Mouse (Mus musculus) thymus, postnatal 4 days (tissue): ENCODE measurements around the gene Hsd17b3.
"Not testable (repeated sequence)": the region's sequence is repeated elsewhere in the genome, so short reads cannot be mapped to it uniquely, and the experiment has no call there.

Experiments used
- DNase-seq: peaks from one replicate; pipeline ENCODE4 v3.0.0; 2021

The Hsd17b3 gene

DNA sequence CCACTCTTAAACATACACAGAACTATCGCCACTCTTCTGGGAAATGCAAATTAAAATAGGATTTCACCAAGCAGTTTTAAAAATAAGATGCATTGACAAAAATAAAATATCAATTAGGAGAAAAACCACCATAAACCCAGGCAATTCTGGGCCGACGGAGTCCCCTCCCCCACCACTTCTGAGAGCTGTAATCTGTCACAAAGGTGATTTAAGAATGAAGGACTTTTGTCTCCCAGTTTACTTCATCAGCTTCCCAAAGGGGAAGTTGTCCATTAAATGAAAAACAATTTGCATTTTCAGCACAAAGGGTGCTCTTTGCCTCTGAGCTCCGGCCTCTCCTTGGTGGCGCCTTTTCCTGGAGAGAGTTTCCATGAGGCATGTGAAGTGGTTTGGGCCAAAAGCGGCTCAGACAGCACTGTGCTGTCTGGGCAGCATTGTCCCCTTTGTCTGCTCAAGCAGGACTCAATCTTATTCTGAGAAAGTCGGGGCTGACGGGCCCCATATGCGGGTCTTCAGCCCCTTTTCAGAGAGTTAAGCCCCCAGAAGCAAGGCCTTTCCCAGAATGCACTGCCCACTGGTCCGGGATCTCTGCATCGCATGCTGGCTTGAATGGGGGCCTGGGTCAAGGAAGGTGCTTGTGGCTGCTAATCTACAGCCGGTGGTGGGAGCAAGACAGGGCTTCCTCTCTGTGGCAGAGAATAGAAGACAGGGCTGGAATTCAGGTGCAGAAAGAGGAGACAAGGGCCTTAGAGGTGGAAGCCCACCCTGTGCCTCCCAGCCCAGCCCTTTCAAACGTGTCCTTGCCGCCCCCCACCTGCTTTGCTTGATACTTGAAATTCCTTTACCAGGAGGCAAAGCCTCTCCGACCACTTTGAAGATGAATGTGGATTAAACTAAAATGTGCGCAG, 7.8 kb downstream of the Hsd17b3 start:
- no peak for DNase-seq

DNA sequence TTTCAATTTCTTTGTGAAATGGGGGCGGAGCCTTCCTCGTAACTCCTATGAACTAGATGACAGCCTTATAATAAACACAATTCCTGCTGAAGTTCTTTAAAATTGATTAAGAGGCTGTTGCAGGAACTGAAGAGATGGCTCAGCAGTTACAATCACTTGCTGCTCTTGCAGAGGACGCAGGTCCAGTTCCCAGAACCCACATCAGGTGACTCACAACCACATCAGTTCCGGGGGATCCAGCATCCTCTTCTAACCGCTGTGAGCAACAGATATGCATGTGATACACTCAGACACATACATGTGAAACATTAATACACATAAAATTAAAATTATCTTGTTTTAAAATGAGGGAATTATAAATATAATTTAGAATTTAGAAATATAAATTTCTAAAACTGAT, 11.4 kb downstream of the Hsd17b3 start:
- no peak for DNase-seq

DNA sequence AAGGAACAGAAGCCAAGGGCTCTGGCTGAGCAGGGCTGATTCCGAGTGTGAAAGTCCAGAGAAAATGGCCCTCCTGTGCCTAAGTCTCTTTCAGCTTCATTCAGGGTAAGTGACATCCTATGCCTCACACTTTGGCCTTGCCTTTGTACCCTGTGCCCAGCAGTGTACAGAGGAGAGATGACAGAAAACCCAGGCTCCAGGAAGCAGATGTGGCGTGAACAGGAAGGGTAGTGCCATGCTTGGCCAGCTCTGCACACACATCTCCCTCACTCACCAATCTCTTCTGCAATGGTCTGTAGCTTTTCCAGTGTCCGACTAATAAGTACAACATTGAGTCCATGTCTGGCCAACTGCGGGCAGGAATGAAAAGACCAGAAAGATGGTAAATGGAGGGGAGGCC, 13.0 kb downstream of the Hsd17b3 start:
- DNase-seq, result no peak

DNA sequence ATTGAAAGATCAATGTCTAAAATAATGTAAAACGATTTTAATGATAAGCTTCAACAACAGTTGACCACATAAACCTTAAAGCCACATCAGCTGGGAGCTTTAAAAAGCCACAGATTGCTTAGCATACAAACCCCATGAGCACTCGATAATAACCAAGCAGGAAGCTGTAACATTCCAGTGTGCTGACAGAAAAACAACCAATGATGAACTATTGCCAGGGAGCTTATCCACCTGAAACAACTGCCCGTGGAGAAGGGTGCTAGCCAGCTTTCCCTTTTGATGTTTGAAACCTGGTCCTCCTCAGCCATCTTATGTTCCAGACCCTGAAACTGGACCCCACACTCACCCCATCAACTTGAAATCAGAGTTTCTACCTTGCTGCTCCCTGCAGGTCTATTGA, 22.4 kb downstream of the Hsd17b3 start:
- no peak for DNase-seq

DNA sequence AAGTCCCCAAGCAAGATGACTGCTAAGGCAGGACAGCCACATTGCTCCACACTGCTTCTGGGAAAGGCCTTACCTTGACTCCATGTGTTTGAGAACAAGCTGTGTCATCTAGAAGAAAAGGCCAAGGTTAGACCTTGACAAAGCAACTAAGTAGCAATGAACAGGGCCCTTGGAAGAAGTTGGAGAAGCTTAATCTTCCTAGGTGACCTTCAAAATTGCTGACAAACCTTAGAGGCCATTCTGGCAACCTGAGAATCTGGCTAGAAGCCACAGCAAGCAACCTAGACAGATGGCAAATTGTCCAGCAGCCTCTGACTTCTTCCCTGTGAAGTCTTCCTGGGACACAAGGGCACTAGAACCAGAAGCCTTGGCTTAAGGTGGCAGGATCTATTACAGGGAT, 24.8 kb downstream of the Hsd17b3 start:
- DNase-seq, result no peak

DNA sequence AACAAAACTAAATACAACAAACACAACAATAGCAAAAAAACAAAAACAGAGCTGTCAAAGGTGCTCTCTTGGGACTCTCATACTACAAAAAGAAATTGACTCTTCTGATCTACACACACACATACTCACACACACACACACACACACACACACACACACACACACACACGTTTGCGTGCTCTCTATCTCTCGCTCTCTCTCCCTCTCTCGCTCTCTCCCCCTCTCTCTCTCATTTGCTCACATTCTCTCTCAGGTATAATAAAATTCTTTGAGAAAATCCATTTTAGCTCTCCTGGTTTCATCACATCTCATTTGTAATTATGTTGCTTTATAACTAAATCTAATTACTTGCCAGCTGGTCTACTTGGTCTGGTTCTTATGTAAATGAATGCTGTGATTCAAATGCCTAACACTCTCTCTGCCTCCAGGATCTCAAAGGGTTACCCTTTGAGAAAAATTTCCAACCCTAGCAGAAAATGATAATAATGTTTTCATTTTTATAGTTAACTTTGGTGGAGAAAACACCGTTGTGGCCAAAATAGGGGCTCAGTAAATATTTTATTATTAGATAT, 28.0 kb downstream of the Hsd17b3 start:
- no peak for DNase-seq

DNA sequence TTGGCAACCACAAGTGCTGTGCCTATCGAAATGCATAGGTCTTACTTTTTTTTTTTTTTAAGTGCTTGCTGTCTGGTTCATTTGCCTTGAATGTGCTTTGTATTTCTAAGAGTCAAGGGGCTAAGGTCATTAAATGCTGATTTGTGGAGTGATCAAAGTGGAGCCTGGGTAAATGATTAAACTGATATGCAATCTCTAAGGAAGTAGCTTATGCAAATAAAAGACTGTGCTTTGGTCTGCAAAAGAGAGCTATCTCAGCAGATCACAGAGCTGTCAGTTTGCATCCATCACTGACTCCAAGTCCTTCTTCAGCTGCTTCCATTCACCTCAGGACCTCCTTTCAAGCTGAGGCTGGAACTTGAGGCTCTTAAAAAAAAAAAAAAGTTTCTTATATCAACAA, 35.1 kb downstream of the Hsd17b3 start:
- no peak for DNase-seq

DNA sequence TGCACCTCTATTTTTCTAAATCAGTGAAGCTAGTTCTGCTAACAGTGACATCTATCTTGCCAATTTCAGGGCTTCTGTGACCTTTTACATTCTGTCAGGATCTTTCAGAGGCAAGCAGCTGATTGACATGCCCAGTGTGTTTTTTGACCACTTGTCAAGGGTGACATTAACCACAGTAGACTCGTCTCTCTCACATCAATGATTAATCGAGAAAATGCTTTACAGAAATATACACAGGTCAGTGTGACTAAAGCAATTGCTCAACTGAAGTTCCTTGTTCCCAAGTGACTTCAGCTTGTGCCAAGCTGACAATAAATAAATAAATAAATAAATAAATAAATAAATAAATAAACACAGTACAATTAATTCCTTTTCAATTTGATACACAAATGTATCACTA, 36.7 kb downstream of the Hsd17b3 start:
- DNase-seq, result not testable (repeated sequence)

DNA sequence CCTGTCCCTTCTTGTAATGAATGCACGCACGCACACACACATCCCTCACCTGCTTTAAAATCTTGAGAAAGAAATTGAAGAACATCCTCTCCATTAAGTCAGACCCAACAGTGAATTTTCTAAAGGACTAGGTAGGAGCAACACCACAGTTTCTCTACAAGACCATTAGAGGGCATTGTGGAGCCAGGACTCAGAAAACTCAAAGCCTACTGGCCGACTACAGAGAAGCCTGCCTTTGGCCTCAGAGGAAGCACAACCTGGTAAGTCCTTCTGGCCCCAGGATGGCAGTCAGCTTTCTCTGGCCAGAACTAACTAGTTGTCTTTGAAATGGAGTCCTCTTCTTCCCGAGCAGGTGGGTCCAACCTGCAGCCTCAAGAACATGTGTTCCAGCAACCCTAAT, 38.1 kb downstream of the Hsd17b3 start:
- DNase-seq, result no peak

DNA sequence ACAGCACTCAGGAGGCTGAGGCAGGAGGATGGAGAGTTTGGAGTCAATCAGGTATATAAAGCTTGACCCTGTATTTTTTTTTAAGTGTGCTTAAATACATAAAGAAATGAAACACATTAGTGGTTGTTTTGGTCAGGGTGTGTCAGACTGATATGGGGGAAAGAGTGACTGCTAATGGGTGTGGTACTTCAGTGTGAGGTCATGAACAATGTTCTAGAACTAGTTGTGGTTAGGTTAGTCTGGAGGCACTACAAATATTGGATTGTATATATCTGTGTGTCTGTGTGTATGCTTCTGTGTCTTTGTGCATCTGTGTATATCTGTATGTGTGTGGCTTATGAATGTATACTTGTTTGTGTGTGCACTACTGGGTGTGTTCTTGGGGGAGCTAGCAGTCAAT, 39.5 kb downstream of the Hsd17b3 start:
- DNase-seq, result no peak

DNA sequence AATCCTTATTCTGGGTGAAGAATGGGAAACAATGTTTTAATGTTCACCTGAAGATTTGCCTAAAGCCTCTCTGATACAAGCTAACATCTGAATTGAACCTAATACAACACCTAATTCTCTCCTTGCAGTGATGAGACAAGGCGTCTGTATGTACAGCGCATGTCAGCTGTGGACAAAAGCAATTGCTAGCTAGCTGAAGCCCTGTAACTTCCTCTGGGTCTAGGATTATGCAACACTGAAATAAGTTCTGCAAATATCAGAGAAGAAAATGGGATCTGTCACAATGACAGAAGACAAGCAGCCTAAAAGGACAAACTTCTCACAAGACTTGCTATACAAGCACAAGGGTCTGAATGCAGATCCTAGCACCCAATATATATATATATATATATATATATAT, 40.6 kb downstream of the Hsd17b3 start:
- DNase-seq, result no peak

DNA sequence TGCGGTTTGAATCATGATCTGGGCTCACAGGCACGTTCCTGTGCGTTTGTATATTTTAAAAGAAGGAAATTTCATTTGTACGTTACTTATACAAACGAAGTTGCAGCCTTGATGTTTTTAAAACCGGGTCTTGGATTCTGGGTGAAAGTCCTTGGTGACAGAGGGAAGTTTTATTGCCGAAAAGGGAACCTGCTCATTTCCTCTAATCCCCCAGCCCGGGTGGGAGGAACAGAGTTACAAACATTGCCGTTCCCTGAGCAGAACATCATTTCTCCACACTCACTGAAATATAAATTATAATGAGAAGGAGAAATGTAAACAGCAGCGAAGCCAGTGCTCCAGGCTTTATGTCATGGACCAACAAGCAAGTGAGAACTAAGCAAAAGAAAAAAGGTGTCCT, 49.1 kb downstream of the Hsd17b3 start:
- DNase-seq, result no peak

DNA sequence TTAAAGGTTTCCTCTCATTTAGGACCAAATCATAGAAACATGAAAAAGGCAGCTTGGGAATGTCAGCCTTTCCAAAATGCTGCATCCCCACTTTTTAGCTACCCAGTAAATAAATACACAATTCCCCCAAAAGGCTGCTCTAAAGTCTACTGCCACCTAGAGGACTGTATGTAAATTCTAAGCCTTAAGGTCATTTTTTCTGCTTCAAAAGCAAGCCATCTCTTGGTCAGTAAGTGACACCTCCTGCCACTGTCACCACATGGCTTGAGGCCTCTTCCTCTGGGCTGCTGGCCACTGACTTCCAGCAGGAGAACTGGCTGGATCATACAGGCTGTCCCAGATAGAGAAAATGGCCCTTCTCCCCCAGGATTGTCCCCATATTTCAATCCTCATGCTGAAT, 50.9 kb downstream of the Hsd17b3 start:
- no peak for DNase-seq

DNA sequence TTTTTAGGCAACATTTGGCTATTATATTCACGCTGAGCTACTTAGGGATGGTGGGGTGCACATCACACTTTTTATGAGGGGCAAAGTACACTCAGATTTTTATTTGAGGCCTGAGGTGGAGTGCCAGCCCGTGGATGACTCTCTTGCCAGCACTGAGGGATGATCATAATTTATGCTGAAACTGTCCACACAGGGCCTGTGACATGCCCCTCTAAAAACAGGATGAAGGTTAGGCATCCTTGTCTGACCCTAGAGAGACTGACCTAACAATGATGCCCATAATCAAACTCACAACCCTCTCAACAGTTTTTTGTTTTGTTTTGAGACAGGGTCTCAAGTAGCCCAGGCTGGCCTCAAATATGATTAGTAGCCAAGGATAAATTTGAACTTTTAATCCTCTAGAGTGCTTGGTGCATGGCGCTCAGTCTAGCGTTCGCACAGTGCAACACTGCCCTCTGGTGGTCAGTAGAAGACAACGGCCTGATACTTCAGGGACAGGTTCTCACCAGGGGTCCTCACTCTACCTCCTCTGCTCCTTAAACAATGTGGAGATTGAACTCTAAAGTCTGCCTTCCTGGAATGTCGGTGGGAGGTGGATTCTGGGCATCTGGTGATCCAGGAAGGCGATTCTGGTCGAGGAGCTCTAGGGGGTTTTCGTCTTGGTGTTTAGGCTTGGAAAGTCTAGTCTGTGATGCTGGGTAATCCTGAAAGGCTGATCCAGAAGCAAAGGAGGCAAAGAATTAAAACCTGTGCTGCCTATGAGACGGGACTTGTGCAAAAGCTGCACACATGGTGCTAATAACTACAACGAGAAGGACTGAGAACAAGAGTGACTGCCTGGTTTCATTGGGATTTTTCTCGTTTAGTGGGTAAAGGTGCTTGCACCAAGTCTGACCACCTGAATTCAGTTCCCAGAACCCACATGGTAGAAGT, 52.7 kb downstream of the Hsd17b3 start:
- DNase-seq, result peak; percentile 81

DNA sequence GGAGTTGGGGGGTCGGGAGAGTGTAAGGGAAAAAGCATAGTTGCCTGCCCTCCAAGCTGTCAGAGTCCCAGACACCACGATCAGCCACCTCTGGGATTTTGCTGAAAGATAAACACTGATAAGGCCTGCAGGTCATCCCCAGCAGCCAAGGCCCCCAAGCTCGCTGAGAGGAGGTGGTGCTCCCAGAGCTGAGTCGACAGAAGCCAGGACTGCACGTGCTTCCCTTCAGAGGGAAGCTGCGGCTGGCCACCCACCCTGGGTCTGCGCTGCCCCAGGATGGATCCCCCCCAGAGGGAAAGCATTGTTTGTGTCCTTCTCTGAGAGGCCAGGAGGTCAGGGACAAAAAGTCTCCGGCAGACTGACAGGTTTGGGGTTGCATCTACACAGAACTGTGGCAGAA, 54.0 kb downstream of the Hsd17b3 start:
- DNase-seq, result no peak

DNA sequence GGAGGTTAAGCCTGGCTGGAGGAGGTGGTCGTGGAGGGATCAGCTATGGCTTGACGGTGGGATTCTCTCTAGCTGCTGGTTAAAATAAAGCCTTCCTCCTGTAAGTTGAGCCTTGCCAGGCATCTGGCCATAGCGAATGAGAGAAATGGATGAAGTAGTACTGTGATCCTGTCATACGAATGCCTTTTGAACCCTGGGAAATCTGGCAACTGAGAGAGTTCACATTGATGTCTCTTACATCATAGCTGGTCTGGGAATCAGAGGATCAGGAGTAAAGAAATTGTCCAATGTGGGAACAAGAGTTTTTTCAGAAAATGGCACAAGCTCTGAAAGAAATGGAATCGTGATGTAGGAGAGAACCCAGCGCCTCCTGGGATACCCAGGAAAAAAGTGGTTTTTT, 55.1 kb downstream of the Hsd17b3 start:
- DNase-seq, result no peak

DNA sequence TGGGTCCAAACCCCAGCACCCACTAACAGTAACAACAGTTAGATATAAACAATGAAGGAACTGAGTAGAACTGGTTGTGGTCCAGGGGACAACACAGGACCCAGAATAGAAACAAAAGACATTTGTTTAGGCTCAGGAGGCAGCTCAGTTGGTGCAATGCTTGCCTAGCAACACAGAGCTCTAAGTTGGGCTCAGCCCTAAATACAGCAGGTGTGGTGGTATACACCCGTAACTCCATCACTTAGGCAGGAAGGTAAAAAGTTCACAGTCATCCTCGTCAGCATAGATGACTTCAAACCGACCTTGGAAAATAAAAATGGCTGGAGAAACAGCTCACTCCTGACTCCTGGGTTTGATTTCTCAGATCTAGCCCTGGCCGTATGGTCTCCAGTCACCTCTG, 55.8 kb downstream of the Hsd17b3 start:
- no peak for DNase-seq

DNA sequence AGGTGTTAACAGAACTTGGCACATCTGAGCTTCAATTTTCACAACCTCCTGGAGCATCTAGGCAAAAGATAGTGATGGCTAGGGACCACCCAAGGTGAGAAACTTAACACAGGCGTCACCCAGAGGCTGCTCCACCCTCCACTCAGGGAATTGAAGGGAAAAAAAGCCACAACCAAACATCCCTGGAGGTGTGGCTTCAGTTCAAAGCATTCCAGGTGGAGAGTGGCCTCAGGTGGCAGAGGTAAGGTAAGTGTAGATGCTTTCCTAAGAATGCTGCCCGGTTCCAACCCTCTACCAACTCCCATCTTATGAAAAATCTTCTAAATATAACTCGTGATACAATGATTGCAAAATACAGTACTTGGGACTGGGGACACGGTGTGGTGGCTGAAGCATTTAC, 57.8 kb downstream of the Hsd17b3 start:
- no peak for DNase-seq

DNA sequence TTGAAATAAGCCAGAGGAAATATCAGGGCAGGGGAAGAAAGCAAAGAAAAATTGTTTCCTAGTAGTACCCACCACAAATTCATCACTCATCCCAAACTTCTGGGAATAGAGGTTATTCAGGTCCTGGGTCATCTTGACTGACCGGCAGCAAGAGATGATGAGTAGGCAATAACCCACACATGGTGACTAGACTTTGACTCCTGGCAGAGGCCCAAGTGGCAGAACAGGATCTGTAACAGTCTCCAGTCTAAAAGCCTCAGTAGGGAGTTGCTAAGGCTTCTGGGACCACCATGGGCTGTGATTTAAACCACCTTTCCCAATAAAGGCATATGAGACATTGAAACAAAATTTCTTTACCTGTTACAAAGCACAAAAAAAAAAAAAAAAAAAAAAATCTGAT, 58.2 kb downstream of the Hsd17b3 start:
- DNase-seq, result no peak

DNA sequence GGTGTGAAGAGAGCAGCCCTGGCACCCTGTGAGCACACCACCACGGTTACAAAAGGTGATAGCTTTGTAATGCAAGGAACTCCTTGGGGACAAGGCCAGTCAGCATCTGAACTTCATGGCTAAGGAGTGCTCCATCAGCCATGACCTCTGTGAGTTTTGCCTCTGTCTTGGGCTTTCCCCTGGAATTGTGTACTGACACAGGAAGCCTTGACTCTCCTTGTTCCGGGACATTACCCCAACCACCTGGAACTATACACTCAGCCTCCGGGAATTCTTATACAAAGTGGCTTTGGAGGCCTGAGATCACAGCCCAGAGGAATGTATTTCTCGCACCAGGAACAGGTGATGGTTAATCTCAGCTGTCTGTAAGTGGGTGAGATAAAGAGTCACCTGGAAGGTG, 64.2 kb downstream of the Hsd17b3 start:
- no peak for DNase-seq

DNA sequence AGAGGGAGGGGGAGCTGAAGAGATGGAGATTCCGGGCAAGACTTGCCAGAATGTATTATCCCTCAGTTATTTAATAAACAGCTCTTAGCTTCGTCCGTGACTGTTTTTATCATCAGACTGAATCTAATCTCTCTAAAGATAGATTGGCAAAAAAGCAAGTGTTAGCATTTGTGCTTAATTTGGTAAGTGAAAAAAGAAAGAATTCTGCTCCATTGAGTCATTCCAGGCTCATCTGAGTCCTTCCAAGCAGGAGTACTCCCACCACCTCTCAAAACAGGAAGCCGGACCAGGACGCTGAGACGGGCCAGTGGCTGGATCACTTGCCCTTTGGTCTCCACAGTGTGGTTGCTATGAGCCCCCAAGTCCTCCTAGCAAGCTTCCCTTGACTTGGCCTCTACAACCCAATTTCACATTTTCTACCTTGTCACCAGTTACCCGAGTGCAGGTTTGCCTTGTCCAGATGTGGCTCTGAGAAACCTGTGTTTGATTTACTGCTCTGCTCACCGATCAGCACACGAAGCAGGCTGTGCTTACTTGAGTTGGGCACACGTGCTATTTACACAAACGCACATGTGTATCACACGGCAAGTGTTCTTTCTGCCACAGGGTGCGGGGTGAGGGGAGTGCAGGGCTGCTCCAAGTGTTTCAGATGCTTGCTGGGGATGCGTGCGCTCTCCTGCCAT, 66.1 kb downstream of the Hsd17b3 start:
- DNase-seq, result no peak

DNA sequence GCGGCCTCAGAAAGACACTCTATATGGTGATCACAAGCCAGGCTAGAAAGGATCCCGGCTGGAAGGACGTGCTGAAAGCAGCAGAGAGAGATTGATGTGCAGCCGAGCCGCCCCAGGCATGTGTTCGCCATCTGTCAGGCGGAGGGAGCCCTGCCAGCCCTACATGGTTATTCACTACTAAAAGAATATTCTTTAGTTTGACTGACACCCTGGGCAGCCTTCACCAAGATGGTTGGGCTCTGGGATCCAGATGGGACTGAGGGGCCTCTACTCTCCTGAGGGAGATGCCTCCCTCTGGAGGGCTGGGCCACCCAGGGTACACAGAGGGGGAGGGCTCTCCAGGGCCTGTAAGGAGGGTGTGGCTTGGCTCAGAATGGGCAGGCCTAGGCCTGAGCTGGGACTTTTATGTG, 68.1 kb downstream of the Hsd17b3 start:
- DNase-seq, result no peak

DNA sequence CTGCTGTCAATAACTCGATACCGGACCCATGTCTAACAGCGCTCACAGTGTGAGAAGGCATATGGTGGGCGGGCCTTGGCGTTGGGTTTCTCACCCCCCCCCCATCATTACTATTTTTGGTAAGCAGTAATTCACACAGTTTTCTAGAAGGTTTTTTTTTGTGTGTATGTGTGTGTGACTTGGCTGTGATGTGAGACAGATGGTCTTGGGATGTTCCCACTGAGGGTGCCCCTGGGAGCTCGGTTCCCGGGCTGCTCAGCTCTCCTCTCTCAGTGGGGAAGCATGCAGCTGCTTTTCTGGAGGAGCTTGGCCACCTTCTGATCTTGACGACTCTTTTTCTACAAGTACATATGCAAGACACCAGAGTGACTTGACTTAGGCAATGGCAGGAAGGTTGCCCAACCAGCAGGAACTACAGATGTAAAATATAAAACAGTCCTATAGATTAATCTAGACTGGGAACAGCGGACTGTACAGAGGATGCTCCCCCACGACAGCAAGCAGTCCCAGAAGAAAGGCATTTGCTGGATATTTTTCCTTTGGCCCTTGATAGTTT, 70.4 kb downstream of the Hsd17b3 start:
- no peak for DNase-seq
